Mouse (Mus musculus) brain, embryonic 14.5 days (tissue): ENCODE results near the gene Prdm1.

Experiments used
- CTCF ChIP-seq: fragments of 200-500 bp; IDR thresholded peaks from 2 replicates; pipeline ENCODE4 v1.5.1; 2012; ENCODE audit warnings: inconsistent platforms, mild to moderate bottlenecking, moderate library complexity, borderline replicate concordance; ENCODE audit not compliant: insufficient read depth, insufficient read length; ENCODE audit errors: extremely low read depth
- POLR2A ChIP-seq: fragments of 200-500 bp; IDR thresholded peaks from 2 replicates; pipeline ENCODE4 v1.6.1; 2012; ENCODE audit warnings: mild to moderate bottlenecking, inconsistent platforms, borderline replicate concordance; ENCODE audit not compliant: poor library complexity, insufficient read depth, insufficient read length, severe bottlenecking; ENCODE audit errors: extremely low read depth

GRCm38 (mm10) chr10:44449666-44450065 is 78.6 kb downstream of the Prdm1 start:
- TF ChIP-seq CTCF (no peak), POLR2A (no peak)
